Mouse (Mus musculus) liver, adult 2 months (tissue): Measurements from ENCODE around the gene Efna2.

Experiments
- CTCF ChIP-seq: fragments of 200-500 bp; IDR thresholded peaks from 2 replicates; pipeline ENCODE4 v1.5.1; 2011; ENCODE audit warnings: low read depth, low read length, control low read depth
- POLR2A ChIP-seq: fragments of 200-500 bp; IDR thresholded peaks from 2 replicates; pipeline ENCODE4 v1.6.1; 2011; ENCODE audit warnings: low read length, control low read depth; ENCODE audit not compliant: insufficient read depth; ENCODE audit errors: extremely low read depth

GRCm38 (mm10) chr10:80227166-80227539 lies 47.9 kb downstream of the Efna2 start:
- TF ChIP-seq POLR2A (no peak), CTCF (no peak)
